Mouse (Mus musculus): Measurements from ENCODE around the gene Cdkl3.
A peak's percentile ranks its signal among the peaks of the same experiment; 100 is the strongest.

Cdkl3 gene

GRCm38 (mm10) chr11:52011541-52011940 is 7.5 kb downstream of the Cdkl3 start:
- DNase-seq (ENCODE audit: low read depth, low spot score): no peak

- DNase-seq (ENCODE audit: low read depth, low spot score): no peak
These were observed 14.2 kb downstream of the Cdkl3 start for GRCm38 (mm10) chr11:52018217-52018616.

- peak; percentile 20 for DNase-seq (ENCODE audit: low read depth, low spot score)
These were observed 28.3 kb downstream of the Cdkl3 start for GRCm38 (mm10) chr11:52032356-52032755.

GRCm38 (mm10) chr11:52033953-52034352 is 29.9 kb downstream of the Cdkl3 start:
- no peak for DNase-seq (ENCODE audit: low read depth, low spot score)

GRCm38 (mm10) chr11:52035905-52036304 is 31.9 kb downstream of the Cdkl3 start:
- no peak for DNase-seq (ENCODE audit: low read depth, low spot score)

- no peak for DNase-seq (ENCODE audit: low read depth, low spot score)
These were observed 33.6 kb downstream of the Cdkl3 start for GRCm38 (mm10) chr11:52037659-52038058.

- DNase-seq (ENCODE audit: low read depth, low spot score): no peak
These were observed 39.2 kb downstream of the Cdkl3 start for GRCm38 (mm10) chr11:52043224-52043623.

- no peak for DNase-seq (ENCODE audit: low read depth, low spot score)
These were observed 40.1 kb downstream of the Cdkl3 start for GRCm38 (mm10) chr11:52044156-52044555.

- DNase-seq (ENCODE audit: low read depth, low spot score): no peak
These were observed 42.6 kb downstream of the Cdkl3 start for GRCm38 (mm10) chr11:52046446-52047165.

- no peak for DNase-seq (ENCODE audit: low read depth, low spot score)
These were observed 49.4 kb downstream of the Cdkl3 start for GRCm38 (mm10) chr11:52053371-52053770.

- no peak for DNase-seq (ENCODE audit: low read depth, low spot score)
These were observed 50.7 kb downstream of the Cdkl3 start for GRCm38 (mm10) chr11:52054728-52055127.

- DNase-seq (ENCODE audit: low read depth, low spot score): no peak
These were observed 52.2 kb downstream of the Cdkl3 start for GRCm38 (mm10) chr11:52056198-52056597.

GRCm38 (mm10) chr11:52059001-52059400 is 55.0 kb downstream of the Cdkl3 start:
- DNase-seq (ENCODE audit: low read depth, low spot score): no peak

- no peak for DNase-seq (ENCODE audit: low read depth, low spot score)
These were observed 56.3 kb downstream of the Cdkl3 start for GRCm38 (mm10) chr11:52060315-52060714.

- no peak for DNase-seq (ENCODE audit: low read depth, low spot score)
These were observed 58.4 kb downstream of the Cdkl3 start for GRCm38 (mm10) chr11:52062406-52062805.

- no peak for DNase-seq (ENCODE audit: low read depth, low spot score)
These were observed 60.4 kb downstream of the Cdkl3 start for GRCm38 (mm10) chr11:52064398-52064797.

- DNase-seq (ENCODE audit: low read depth, low spot score): no peak
These were observed 61.8 kb downstream of the Cdkl3 start for GRCm38 (mm10) chr11:52065841-52066240.

- DNase-seq (ENCODE audit: low read depth, low spot score): no peak
These were observed 67.7 kb downstream of the Cdkl3 start for GRCm38 (mm10) chr11:52071768-52072167.

GRCm38 (mm10) chr11:52073528-52074170 is 69.6 kb downstream of the Cdkl3 start:
- no peak for DNase-seq (ENCODE audit: low read depth, low spot score)

- DNase-seq (ENCODE audit: low read depth, low spot score): no peak
These were observed 70.8 kb downstream of the Cdkl3 start for GRCm38 (mm10) chr11:52074626-52075470.

GRCm38 (mm10) chr11:52075794-52076633 is 72.0 kb downstream of the Cdkl3 start:
- no peak for DNase-seq (ENCODE audit: low read depth, low spot score)

Data from WW6 (cell line).